Mouse (Mus musculus): ENCODE measurements at regions not wholly inside any gene's neighbourhood (a gene's known extent, or its start where the extent isn't known, plus 50 kb on each side); places are given as distances from the start of the nearest gene placed in this dataset.

DNA sequence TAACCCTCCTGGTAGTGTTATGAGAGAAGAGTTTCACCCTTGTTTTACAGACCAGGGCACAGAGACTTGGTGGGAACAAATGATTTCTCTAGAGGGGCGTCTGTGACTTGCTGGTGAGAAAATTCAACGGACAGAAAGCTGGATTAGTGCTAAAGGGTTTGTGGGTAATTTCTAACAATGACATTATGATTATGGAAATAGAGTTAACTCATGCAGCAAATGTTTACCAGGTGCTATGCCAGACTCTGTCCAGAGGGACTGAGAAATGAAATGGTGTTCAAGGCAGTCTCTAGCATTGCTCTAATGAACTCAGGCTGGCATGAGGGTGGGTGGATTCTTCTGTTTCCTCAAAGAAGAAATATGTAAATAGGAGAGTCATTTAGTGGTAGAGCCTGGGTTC lies 128.5 kb upstream of the 4933402D24Rik start:
- TF ChIP-seq CTCF (IDR thresholded peaks at IDR 0.05 in 2 of 3, conservative IDR thresholded peaks at IDR 0.05 in 1 of 3; ENCODE audit: control insufficient read depth in 1 of 3, insufficient read depth in 1 of 3, low read depth in 2 of 3, low read length in 3 of 3, poor library complexity in 1 of 3, severe bottlenecking in 1 of 3): no peak
- no peak for TF ChIP-seq EP300 (IDR thresholded peaks at IDR 0.05; ENCODE audit: low read depth in 1 of 2, low read length in 2 of 2)
- no peak for TF ChIP-seq TBP (IDR thresholded peaks at IDR 0.05; ENCODE audit: low read depth, low read length)
- no peak for TF ChIP-seq RCOR1 (IDR thresholded peaks at IDR 0.05; ENCODE audit: low read depth, low read length)
- TF ChIP-seq GATA1 (IDR thresholded peaks at IDR 0.05; ENCODE audit: low read depth, low read length): no peak
- no peak for TF ChIP-seq TAL1 (IDR thresholded peaks at IDR 0.05; ENCODE audit: low read length)
